Mouse (Mus musculus) thymus, adult 2 months (tissue): ENCODE results near the gene Trpt1.

Source experiments
- CTCF ChIP-seq: fragments of 200-500 bp; IDR thresholded peaks from 2 replicates; pipeline ENCODE4 v1.5.1; 2012; ENCODE audit warnings: mild to moderate bottlenecking, control low read depth, low read length, moderate library complexity, borderline replicate concordance; ENCODE audit not compliant: control insufficient read depth, poor library complexity, insufficient read depth; ENCODE audit errors: extremely low read depth
- POLR2A ChIP-seq: fragments of 200-500 bp; IDR thresholded peaks from 2 replicates; pipeline ENCODE4 v1.6.1; 2012; ENCODE audit warnings: mild to moderate bottlenecking, low read length, control low read depth, moderate library complexity; ENCODE audit not compliant: control insufficient read depth, poor library complexity, insufficient read depth; ENCODE audit errors: extremely low read depth

GRCm38 (mm10) chr19:6985300-6985699 is 10.6 kb upstream of the Trpt1 start:
- no peak for TF ChIP-seq CTCF
- no peak for TF ChIP-seq POLR2A
